Mouse (Mus musculus) heart, embryonic 16.5 days (tissue): Measurements from ENCODE around the gene Plekhm3. TPM values are rescaled to one million over a fixed set of nuclear protein-coding genes. Genes with fewer than 3 reads are reported as not detected.

ENCODE experiments used
- ATAC-seq: fragments of 200-750 bp; cut with Nextera tagmentation; replicated peaks from 2 replicates; pipeline ENCODE4 v1.8.0; 2017; ENCODE audit warnings: moderate number of reproducible peaks; ENCODE audit not compliant: insufficient read depth, low FRiP score; ENCODE audit errors: extremely low read depth
- H3K27ac ChIP-seq: fragments of 300-500 bp; sonication (generic); 2 replicates; pipeline ENCODE4 v1.5.1; 2014; ENCODE audit warnings: mild to moderate bottlenecking, low read length, control low read depth, moderate library complexity
- H3K27me3 ChIP-seq: fragments of 300-500 bp; sonication (generic); 2 replicates; pipeline ENCODE4 v1.6.1; 2014; ENCODE audit warnings: low read length, mixed read lengths; ENCODE audit not compliant: control insufficient read depth, insufficient read depth
- H3K36me3 ChIP-seq: fragments of 300-500 bp; sonication (generic); 2 replicates; pipeline ENCODE4 v1.6.1; 2014; ENCODE audit not compliant: control insufficient read depth, insufficient read depth
- H3K4me1 ChIP-seq: fragments of 300-500 bp; sonication (generic); 2 replicates; pipeline ENCODE4 v1.6.1; 2014; ENCODE audit warnings: low read length, mixed read lengths; ENCODE audit not compliant: control insufficient read depth, insufficient read depth
- H3K4me2 ChIP-seq: fragments of 300-500 bp; sonication (generic); 2 replicates; pipeline ENCODE4 v1.6.1; 2014; ENCODE audit warnings: low read depth, mild to moderate bottlenecking, control low read depth, low read length
- H3K4me3 ChIP-seq: fragments of 300-500 bp; sonication (generic); 2 replicates; pipeline ENCODE4 v1.5.1; 2014; ENCODE audit warnings: mild to moderate bottlenecking, control low read depth, low read length
- H3K9ac ChIP-seq: fragments of 300-500 bp; sonication (generic); 2 replicates; pipeline ENCODE4 v1.6.1; 2014; ENCODE audit warnings: low read length, control low read depth
- H3K9me3 ChIP-seq: fragments of 300-500 bp; sonication (generic); replicated peaks from 2 replicates; pipeline ENCODE4 v1.6.1; 2016; ENCODE audit warnings: low read length; ENCODE audit not compliant: control insufficient read depth
- WGBS: fragments of 180-500 bp; shearing (Covaris S2); extraction: QIAGEN DNeasy Blood & Tissue Kit; methylation state at CpG from one replicate; pipeline ENCODE4 v1.1.7; 2014; 5-methylcytosine and 5-hydroxymethylcytosine counted together
- polyA plus RNA-seq: library from polyadenylated mRNA; unstranded; fragments of >200 nt; fragmentation: Nextera tagmentation; extraction: Ambion mirVana; gene quantifications from 2 replicates; pipeline ENCODE4 v1.2.1, GENCODE M21; 2015

Plekhm3 gene
- polyA plus RNA-seq, 1 experiment from 2014 or later: 7.2 TPM

DNA sequence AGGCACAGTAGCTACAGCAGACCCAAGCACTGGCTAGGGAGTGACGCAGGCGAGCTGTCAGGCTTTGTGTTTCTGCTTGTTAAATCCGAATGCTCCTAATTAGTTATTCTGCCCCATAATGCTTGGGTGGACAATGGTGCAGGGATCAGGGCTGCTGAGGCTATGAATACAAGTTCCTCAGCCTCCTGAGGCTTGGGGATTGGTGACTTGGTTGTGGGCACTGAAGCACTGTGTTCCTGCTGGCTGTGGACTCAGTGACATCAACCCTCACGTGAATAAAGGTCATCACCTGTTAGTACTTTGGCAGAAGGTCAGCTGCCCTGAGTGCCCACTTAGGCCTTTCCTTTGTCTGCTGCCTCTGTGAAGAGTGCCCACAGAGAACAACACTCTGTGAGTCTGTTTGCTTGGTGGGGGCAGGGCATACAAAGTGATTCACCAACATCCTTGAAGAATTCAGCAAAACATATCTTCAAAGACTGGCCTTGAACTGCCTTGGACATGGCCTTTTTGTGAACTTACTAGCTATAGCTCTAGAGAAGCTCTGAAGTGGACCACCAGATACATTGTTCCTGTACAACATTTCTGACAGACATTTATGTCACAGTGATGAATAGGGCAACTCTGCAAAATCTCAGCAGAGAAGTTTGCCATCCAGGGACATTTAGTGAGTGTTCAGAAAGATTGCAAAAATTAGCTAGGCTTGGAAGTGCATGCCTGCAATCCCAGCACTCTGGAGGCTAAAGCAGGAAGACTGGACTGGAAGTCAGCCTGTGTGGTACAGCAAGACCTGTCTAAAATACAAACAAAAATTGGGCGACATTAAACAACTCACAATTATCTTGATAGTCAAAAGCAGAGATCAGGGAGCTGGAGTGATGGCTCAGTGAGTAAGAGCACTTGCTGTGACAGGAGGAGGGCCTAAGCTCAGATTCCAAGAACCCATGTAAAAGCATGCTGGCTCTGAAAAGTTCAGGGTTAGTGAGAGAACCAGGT lies 102.6 kb downstream of the Plekhm3 start:
- no peak for ATAC-seq
- 62% methylated on average over 5 of the region's 5 CpGs for WGBS
- no peak overlapping the region for H3K4me3 ChIP-seq
- no peaks in the 10 kb centered on the region for H3K36me3 ChIP-seq
- H3K27ac ChIP-seq: no peak overlapping the region
- no peak overlapping the region for H3K9ac ChIP-seq
- no peaks in the 10 kb centered on the region for H3K9me3 ChIP-seq
- no peaks in the 10 kb centered on the region for H3K27me3 ChIP-seq
- H3K4me2 ChIP-seq: no peak overlapping the region
- H3K4me1 ChIP-seq: peaks cover 14% of the 10 kb centered on the region

DNA sequence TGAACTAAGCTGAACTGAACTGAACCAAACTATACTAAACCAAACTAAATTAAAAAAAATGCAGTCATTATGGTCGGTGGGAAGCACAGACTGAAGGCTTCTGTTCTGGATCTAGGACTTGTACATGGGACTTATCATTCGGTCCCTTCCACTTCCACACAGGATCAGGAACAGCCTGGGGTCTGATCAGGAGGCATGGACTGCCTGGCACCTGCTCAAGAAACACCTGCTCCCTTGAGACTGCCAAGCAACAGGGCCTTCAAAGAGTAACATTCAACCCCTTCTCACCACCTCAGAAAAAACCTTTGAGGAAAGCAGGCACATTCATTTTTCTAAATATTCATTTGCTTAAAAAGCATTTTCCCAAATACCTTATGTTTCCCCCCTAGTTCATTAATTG lies 103.4 kb downstream of the Plekhm3 start:
- H3K9ac ChIP-seq: no peak overlapping the region
- no peak overlapping the region for H3K27ac ChIP-seq
- 87% methylated on average over 2 of the region's 2 CpGs for WGBS
- no peaks in the 10 kb centered on the region for H3K36me3 ChIP-seq
- no peak overlapping the region for H3K4me3 ChIP-seq
- no peaks in the 10 kb centered on the region for H3K27me3 ChIP-seq
- no peak for ATAC-seq
- no peaks in the 10 kb centered on the region for H3K9me3 ChIP-seq
- no peak overlapping the region for H3K4me2 ChIP-seq
- peaks cover 17% of the 10 kb centered on the region for H3K4me1 ChIP-seq

DNA sequence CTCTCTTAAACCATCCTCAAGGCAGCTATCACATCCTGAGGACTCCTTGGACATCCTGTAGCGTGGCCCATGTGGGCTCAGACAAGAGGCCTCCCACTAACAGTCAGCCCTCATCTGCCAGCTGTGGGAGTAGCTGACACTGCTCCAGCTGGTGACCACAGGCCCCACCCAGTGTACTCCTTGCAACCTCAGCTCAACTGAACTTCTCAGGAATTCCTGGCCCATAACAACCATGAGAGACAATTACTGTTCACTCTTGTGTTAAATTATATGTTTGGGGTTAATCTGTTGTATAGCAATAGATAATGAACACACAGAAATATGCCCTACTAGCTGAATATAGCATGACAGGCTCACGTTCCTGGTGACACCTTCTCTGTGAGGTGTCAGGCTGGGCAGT lies 104.4 kb downstream of the Plekhm3 start:
- peak; percentile 52; the same call in 1 of the 2 replicates for ATAC-seq
- Histone ChIP-seq H3K4me3 (no peak overlapping the region), H3K9me3 (no peaks in the 10 kb centered on the region), H3K4me2 (no peak overlapping the region), H3K27ac (no peak overlapping the region), H3K4me1 (peaks cover 17% of the 10 kb centered on the region), H3K9ac (no peak overlapping the region), H3K27me3 (no peaks in the 10 kb centered on the region), H3K36me3 (no peaks in the 10 kb centered on the region)
- 69% methylated on average over 2 of the region's 2 CpGs for WGBS

DNA sequence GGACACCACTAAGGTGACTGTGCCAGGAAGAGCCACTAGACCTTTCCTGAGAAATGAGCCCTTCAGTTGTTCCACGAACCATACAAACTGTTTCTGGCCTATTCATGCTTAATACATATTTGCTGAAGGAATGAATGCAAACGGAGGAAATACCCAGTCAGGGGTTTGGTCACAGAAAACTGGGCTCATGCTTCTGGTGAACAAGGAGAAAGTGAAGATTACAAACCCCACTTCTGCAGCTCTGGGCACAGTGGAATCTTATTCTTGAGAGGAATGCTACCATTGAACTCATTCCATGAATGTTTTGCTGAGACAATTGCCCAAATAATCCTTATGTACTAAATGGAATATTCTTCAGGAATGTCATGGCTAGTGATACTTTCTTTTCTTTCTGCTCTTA lies 106.3 kb downstream of the Plekhm3 start:
- no peak for ATAC-seq
- peaks cover 17% of the 10 kb centered on the region for H3K4me1 ChIP-seq
- H3K27me3 ChIP-seq: no peaks in the 10 kb centered on the region
- no peak overlapping the region for H3K27ac ChIP-seq
- no peaks in the 10 kb centered on the region for H3K36me3 ChIP-seq
- no peak overlapping the region for H3K4me2 ChIP-seq
- H3K9ac ChIP-seq: no peak overlapping the region
- WGBS: 70% methylated on average over 2 of the region's 2 CpGs
- no peak overlapping the region for H3K4me3 ChIP-seq
- H3K9me3 ChIP-seq: no peaks in the 10 kb centered on the region

DNA sequence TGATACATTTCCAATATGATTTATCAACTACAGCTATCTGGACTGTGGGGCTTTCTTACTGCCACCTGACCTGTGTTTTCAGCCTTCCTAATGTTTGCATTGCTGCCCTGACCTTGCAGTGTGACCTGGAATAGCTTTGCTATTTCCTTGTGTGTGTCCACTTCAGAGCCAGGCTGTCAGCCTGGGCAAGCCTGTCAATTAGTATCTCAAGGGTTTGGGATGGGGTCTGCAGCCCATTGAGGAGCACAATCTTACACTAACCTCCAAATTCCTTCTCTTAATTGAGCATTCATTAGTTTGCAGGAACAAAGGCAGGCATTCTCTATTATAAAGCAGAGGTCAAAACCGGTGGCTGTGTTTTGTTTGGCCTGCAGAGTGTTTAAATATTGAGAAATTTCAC lies 107.6 kb downstream of the Plekhm3 start:
- no peak overlapping the region for H3K4me3 ChIP-seq
- no peak overlapping the region for H3K9ac ChIP-seq
- no peak overlapping the region for H3K27ac ChIP-seq
- H3K36me3 ChIP-seq: no peaks in the 10 kb centered on the region
- no peak overlapping the region for H3K4me2 ChIP-seq
- H3K27me3 ChIP-seq: no peaks in the 10 kb centered on the region
- no peaks in the 10 kb centered on the region for H3K9me3 ChIP-seq
- ATAC-seq: no peak
- peaks cover 15% of the 10 kb centered on the region for H3K4me1 ChIP-seq
- WGBS: 79% methylated on average over 1 of the region's 1 CpGs

DNA sequence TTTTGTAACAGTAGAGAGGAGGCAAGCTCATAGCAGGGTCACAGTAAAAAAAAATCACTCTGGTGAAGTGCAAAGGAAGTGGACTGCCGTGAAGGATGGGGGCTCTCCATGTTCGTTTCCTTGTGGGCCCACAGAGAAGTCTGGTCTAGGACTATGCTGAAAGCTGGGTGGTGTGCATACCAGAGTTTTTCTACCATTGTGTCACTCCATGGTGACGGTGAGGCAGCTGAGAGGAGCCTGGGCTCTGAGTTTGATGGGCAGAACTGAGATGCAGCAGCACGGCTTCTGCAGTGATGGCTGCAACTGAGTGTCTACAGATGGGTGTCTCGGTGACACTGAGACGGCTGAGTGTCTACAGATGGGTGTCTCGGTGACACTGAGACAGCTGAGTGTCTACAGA lies 108.5 kb downstream of the Plekhm3 start:
- no peak overlapping the region for H3K9ac ChIP-seq
- 66% methylated on average over 7 of the region's 7 CpGs for WGBS
- no peak overlapping the region for H3K27ac ChIP-seq
- H3K4me2 ChIP-seq: no peak overlapping the region
- H3K27me3 ChIP-seq: no peaks in the 10 kb centered on the region
- ATAC-seq: no peak
- no peaks in the 10 kb centered on the region for H3K36me3 ChIP-seq
- H3K4me3 ChIP-seq: no peak overlapping the region
- no peaks in the 10 kb centered on the region for H3K9me3 ChIP-seq
- H3K4me1 ChIP-seq: peaks cover 12% of the 10 kb centered on the region

DNA sequence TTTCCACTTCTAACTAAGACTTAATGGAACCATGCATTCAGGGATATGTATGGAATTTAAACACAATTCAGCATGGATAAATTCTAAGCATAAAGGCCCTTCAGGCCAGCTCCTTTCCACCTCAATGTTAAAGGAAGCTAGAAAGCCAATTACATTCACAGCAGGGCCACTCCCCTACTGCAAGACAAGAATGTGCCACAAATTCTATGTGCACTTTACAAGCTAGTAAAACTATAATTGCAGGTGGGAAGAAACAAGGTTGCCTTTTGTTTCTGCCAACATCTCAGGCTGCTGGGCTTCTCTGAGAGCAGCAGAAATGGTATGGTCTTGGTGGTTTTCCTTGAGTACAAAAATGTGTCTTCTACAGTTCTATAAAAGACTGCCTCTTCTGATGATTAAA lies 109.1 kb downstream of the Plekhm3 start:
- Histone ChIP-seq H3K4me3 (no peak overlapping the region), H3K27me3 (no peaks in the 10 kb centered on the region), H3K27ac (no peak overlapping the region), H3K9me3 (no peaks in the 10 kb centered on the region), H3K4me1 (peaks cover 10% of the 10 kb centered on the region), H3K4me2 (no peak overlapping the region), H3K36me3 (no peaks in the 10 kb centered on the region), H3K9ac (no peak overlapping the region)
- ATAC-seq: no peak

DNA sequence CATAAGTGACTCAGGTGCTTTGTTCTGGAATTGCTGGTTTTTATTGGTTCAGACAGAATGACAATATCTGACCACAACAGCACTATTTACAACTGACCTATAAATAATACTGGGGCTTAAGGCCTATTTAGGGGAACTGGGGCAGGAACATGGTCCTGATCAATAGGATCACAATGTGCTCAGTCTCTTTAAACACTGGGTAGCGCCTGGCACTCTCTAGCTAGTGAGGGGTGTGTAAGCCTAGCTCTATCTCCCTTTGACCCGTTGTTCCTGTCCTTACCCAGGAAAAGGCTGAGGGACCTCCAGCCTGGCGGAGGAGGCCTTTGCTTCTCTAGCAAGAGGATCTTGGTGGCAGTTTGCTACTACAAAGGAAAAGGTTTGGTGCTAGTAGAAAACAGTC lies 111.6 kb downstream of the Plekhm3 start:
- ATAC-seq: no peak
- H3K27me3 ChIP-seq: no peaks in the 10 kb centered on the region
- H3K4me2 ChIP-seq: no peak overlapping the region
- H3K9ac ChIP-seq: no peak overlapping the region
- H3K9me3 ChIP-seq: no peaks in the 10 kb centered on the region
- WGBS: 80% methylated on average over 3 of the region's 3 CpGs
- no peak overlapping the region for H3K27ac ChIP-seq
- H3K4me1 ChIP-seq: peaks cover 4% of the 10 kb centered on the region; the same call in 1 of the 2 replicates
- H3K4me3 ChIP-seq: no peak overlapping the region
- H3K36me3 ChIP-seq: no peaks in the 10 kb centered on the region

DNA sequence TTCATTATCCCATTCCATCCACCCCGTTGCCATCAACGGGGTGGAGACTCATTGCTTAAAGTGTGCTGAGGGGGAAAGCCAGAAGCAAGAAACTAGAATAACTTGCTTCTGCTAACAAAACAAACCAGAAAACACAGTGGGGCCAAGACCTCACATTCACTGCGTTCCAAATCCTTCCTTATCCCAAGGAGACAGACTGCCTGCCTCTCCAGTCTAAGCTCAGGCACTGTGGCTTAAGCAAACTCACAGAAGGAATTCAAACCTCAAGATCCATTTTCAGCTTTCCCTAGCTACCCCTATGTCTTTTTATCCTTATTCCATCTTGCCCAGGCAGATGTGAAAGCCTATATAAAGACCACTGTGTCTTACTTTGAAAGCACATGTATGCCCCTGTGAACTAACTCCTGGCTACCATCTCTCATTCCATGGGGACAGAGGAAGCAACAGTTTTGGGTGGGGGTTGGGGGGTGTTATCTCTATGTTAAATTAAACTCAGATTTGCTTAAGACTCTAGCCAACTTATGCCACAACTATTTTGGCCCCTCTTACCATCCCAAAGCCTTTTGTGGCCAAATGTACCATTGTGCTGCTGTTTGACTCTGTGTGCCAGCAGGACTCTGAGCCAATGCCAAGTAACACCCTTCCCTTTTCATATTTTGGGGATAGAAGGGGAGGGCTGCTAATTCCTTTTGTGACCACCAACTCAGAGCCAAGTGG lies 112.6 kb downstream of the Plekhm3 start:
- Histone ChIP-seq H3K4me3 (no peak overlapping the region), H3K27me3 (no peaks in the 10 kb centered on the region), H3K36me3 (no peaks in the 10 kb centered on the region), H3K27ac (no peak overlapping the region), H3K4me2 (no peak overlapping the region), H3K9ac (no peak overlapping the region), H3K4me1 (peaks cover 8% of the 10 kb centered on the region), H3K9me3 (no peaks in the 10 kb centered on the region)
- no peak for ATAC-seq
- 78% methylated on average over 3 of the region's 3 CpGs for WGBS
